Mouse (Mus musculus): ENCODE data around the gene Ube2s. TPM values are rescaled to one million over a fixed set of nuclear protein-coding genes. Genes with fewer than 3 reads are reported as not detected.

Ube2s gene
- polyA plus RNA-seq, 1 experiment from 2014 or later: 327 TPM

DNA sequence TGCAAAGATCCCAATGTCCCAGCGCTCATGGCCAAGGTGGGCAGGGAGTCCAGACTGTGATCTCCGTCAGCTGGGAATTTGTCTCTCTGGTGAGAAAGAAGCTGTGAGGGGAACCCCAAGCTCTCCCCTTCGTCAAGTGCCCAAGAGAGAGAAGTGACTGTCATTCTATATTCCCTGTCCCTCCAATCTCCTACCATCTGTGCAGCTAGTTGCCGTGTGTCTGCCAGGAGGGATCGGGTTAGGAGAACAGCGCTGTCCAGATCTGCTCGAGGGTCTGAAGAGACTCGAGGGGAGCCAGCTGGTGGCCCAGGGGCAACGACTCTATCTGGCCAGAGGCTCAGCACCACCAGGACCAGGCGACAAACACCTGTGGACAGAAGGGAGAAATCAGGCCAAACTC, 36.3 kb downstream of the Ube2s start:
- Histone ChIP-seq H3K4me2 (no peak overlapping the region), H3K9me3 (no peaks in the 10 kb centered on the region), H3K4me3 (no peak overlapping the region), H3K9ac (no peak overlapping the region), H3K27ac (replicated peaks) (no peak overlapping the region), H3K36me3 (no peaks in the 10 kb centered on the region), H3K27me3 (replicated peaks) (peaks cover 79% of the 10 kb centered on the region), H3K4me1 (peaks cover 15% of the 10 kb centered on the region)
- ATAC-seq (ENCODE audit: extremely low read depth, insufficient number of reproducible peaks, low FRiP score, low TSS enrichment): no peak
- whole genome bisulfite sequencing: 39% methylated on average over 10 of the region's 10 CpGs

DNA sequence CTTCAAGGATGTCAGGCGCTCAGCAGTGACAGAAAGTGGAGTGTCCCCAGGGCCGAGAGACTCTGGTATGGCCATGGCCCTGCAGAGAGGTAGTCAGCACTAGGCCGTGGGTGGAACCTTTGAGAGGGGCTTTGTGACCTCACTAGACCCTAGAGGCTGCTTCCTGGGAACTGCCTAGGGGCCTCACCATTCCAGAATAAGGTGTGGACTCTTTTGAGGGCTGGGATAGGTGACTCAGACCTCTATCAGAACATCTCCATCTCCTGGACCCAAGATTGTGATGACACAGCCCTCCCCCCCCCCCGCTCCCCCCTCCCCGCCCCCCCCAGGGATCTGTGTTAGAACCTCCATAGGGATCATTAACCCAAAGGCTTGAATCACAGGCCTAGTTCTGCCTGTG, 41.2 kb downstream of the Ube2s start, which contains the start of gene Fam71e2:
Fam71e2 (minus strand) TSS at position 101 of the 400 bp plus-strand sequence.
- Histone ChIP-seq H3K9ac (no peak within 1 kb of the TSS), H3K36me3 (no peaks in the 10 kb centered on the region), H3K27ac (replicated peaks) (no peak within 1 kb of the TSS), H3K4me2 (no peak within 1 kb of the TSS), H3K4me1 (no peaks in the 10 kb centered on the region), H3K9me3 (no peaks in the 10 kb centered on the region), H3K27me3 (replicated peaks) (peaks cover 29% of the 10 kb centered on the region), H3K4me3 (no peak within 1 kb of the TSS)
- 63% methylated on average over 4 of the region's 5 CpGs for WGBS
- no peak for ATAC-seq (ENCODE audit: extremely low read depth, insufficient number of reproducible peaks, low FRiP score, low TSS enrichment)

DNA sequence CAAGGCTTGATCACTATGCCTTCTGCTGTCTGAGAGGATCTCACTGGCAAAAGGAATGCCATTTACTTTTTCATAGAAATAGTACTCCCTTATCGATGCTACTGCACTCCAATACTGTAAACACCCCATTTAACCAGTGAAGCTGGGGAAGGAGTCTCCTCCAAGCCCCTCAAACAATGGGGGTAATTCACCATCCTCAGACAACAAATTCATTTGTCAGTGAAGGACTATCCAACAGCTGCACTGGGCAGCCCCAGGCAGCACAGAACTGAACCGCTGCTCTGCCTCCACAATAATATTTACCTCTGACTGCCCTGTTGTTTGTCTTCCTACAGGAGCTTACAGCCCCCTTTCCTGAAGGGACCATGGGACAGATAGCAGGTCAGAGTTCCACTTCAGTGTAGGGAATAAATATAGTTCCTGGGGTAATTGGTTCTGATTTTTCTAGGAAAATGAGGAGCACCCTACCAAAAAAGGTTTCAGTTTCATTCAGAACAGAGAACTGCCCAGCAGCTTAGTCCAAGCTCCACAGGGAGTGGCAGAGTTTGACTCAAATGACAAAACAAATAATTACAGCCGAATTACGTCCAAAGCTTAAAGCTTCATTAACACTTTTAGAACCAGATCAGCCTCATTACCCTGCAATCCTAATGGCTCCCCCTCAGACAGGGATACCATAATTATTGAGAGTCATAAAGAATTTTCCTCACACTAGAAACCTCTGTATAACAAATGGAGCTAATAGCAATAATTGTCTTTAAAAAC, 47.3 kb downstream of the Ube2s start:
- Histone ChIP-seq H3K4me1 (no peaks in the 10 kb centered on the region), H3K27ac (replicated peaks) (no peak overlapping the region)

DNA sequence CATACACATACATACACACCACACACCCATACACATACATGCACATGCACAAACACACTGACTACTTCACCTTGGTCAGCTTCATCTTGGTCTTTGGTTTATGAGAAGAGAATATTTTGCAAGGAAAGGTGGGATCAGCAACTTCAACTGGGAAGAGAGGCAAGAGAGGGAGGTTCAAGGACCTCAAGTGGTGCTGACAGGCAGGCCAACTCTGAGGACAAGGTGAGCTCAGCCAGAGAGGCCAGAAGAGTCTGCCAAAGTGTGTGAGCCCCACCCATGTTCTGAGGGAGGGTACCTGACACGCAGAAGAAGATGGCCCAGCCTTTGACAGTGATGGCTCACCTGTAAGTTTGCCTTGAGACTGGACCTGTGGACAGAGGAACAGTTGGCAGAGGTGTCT, 52.7 kb downstream of the Ube2s start:
- H3K4me3 ChIP-seq: no peak overlapping the region
- WGBS: 29% methylated on average over 1 of the region's 1 CpGs
- H3K9ac ChIP-seq: no peak overlapping the region
- 0 out of 2 replicates have a peak, but pooled peaks cover 3% of the 10 kb centered on the region for H3K27me3 ChIP-seq (replicated peaks)
- H3K9me3 ChIP-seq: 0 out of 2 replicates have a peak, but pooled peaks cover 4% of the 10 kb centered on the region
- H3K36me3 ChIP-seq: no peaks in the 10 kb centered on the region
- no peak overlapping the region for H3K27ac ChIP-seq (replicated peaks)
- no peak overlapping the region for H3K4me2 ChIP-seq
- no peak for ATAC-seq (ENCODE audit: extremely low read depth, insufficient number of reproducible peaks, low FRiP score, low TSS enrichment)
- H3K4me1 ChIP-seq: no peaks in the 10 kb centered on the region

More for the DNA sequence above, 47.3 kb downstream of the Ube2s start:
- Histone ChIP-seq H3K36me3 (no peaks in the 10 kb centered on the region), H3K4me2 (no peak overlapping the region), H3K27me3 (replicated peaks) (peaks cover 4% of the 10 kb centered on the region; the same call in 1 of the 2 replicates), H3K9me3 (no peaks in the 10 kb centered on the region), H3K4me3 (no peak overlapping the region), H3K9ac (no peak overlapping the region)
- 33% methylated on average over 4 of the region's 4 CpGs for WGBS
- ATAC-seq (ENCODE audit: extremely low read depth, insufficient number of reproducible peaks, low FRiP score, low TSS enrichment): no peak

DNA sequence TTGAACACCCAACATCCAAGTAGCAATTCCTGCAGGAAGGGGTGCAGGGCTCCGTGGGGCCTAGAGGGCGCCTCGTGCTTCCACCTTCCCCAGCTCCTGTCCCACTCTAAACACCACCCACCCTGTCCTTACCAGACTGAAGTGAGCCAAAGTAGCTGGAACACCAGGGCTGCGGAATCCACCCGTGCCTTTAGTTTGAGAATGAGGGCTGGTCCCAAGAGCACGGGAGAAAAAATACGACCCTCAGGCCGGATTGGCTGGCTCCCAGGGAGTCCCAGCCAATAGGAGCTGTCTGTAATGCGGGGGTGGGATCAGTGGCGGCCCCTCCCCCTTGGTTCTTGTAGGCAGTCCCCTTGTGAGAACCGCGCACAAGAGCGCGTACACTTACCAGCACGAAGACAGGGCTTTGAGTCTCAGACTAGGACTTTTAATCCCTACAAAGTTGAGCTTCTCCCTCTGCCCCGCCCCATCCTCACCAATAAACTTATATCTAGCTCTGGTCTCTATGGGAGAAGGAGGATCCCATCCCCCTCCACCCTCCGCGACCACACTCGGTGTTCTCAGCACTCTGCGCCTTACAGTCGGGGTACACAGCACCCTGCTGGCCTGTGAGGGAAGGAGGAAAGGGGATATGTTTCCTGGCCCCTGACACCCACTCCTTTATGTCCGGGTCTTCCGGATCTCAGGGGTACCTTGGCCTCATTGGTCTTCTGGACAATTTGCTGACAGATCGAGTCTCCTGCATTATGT, 59.4 kb downstream of the Ube2s start, which contains the start of gene Cox6b2:
Cox6b2 (minus strand) TSS at position 274 of the 750 bp plus-strand sequence.
- peak; percentile 89 for ATAC-seq (ENCODE audit: extremely low read depth, insufficient number of reproducible peaks, low FRiP score, low TSS enrichment)
- Histone ChIP-seq H3K27ac (replicated peaks) (peak within 1 kb of the TSS; percentile 41), H3K9ac (peak within 1 kb of the TSS; percentile 75), H3K36me3 (no peaks in the 10 kb centered on the region; the same call in 1 of the 2 replicates), H3K9me3 (0 out of 2 replicates have a peak, but pooled peaks cover 4% of the 10 kb centered on the region), H3K4me2 (peak within 1 kb of the TSS; percentile 74), H3K4me3 (peak within 1 kb of the TSS; percentile 53), H3K27me3 (replicated peaks) (0 out of 2 replicates have a peak, but pooled peaks cover 3% of the 10 kb centered on the region), H3K4me1 (peaks cover 21% of the 10 kb centered on the region)
- 3% methylated on average over 24 of the region's 24 CpGs for WGBS

DNA sequence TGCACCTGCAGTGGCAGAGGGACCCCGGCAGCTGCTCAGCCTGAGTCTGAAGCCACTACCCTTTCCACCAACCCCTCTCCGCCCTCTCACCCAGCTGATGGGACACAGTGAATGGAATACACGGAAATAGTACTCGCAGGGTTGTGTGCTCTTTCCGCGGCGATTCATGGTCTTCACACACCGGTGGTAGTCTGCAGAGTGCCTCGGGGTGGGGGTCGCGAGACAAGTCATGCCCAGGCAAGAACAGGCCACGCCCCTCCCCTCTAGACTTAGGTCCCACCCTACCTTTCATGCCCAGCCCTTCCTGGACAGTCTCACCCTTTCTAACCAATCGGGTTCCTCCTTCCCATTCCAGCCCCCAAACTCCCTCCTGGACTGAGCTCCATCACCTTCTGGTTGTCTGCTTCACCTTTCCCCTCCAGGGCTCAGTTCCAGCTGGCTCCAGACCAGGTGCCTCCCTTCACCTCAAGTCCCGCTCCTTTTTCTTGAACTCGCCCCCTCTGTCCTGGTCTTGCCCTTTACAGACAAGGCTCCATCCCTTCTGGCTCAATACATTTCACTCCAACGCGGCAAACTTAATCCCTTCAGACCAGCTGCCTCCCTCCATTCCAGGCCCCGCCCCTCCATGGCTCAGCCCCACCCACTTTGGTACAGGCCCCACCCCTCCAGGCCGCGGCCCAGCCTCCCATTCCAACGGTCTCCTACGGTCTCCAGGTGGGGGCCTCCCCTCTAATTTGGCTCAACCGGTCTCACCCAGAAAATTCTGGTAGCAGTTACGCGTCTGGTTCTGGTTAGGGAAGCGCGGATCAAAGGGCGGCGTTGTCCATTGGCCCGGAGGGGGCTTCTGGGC, 60.2 kb downstream of the Ube2s start:
- WGBS: 3% methylated on average over 30 of the region's 30 CpGs
- ATAC-seq (ENCODE audit: extremely low read depth, insufficient number of reproducible peaks, low FRiP score, low TSS enrichment): peak; percentile 83
- H3K9me3 ChIP-seq: 0 out of 2 replicates have a peak, but pooled peaks cover 4% of the 10 kb centered on the region
- H3K27me3 ChIP-seq (replicated peaks): no peaks in the 10 kb centered on the region
- peak overlapping the region; percentile 53 for H3K4me3 ChIP-seq
- peak overlapping the region; percentile 74 for H3K4me2 ChIP-seq
- H3K36me3 ChIP-seq: peaks cover 2% of the 10 kb centered on the region; the same call in 1 of the 2 replicates
- peak overlapping the region; percentile 75 for H3K9ac ChIP-seq
- H3K27ac ChIP-seq (replicated peaks): peak overlapping the region; percentile 41
- H3K4me1 ChIP-seq: peaks cover 24% of the 10 kb centered on the region

DNA sequence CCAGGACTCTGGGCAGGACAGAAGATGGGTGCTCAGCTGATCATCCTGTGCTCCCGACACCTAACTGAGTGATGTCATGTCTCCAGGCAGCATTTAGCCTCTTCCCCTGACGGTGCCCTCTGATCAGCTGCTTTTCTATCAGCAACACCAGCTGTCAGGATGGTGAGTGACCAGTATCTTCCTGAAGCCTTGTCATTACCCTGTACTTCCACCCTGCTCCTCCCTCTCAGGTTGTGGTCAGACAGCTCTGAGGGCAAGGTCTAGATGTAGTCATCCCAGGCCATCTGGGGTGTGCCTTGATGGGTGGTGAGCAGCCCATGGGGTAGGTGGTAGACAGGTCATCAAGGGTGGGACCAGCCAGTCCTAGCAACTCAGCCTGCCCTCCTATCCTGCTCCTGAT, 63.2 kb downstream of the Ube2s start:
- Histone ChIP-seq H3K4me2 (no peak overlapping the region), H3K36me3 (peaks cover 30% of the 10 kb centered on the region), H3K4me3 (no peak overlapping the region), H3K9me3 (no peaks in the 10 kb centered on the region), H3K27me3 (replicated peaks) (no peaks in the 10 kb centered on the region), H3K9ac (no peak overlapping the region), H3K4me1 (peaks cover 28% of the 10 kb centered on the region), H3K27ac (replicated peaks) (no peak overlapping the region)
- no peak for ATAC-seq (ENCODE audit: extremely low read depth, insufficient number of reproducible peaks, low FRiP score, low TSS enrichment)
- WGBS: 62% methylated on average over 2 of the region's 2 CpGs

DNA sequence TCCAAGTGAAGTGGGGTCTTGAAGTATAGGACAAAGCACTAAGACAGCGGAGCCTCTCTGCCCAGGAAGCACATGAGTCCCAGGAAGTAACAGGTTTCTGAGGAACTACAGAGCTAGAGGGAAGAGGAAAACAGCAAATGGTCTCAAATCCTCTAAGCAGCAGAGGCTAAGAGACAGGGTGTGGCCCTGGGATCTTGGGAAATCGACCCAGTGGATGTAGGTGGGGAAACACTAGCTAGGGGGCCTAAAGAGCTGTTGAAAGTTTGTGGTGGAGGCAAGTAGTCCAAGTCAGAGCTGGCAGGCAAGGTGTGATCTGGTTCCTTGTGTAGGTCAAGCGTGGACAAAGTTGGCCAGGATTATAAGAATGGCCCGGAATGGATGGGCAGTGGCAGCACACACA, 64.1 kb downstream of the Ube2s start:
- 66% methylated on average over 4 of the region's 4 CpGs for WGBS
- Histone ChIP-seq H3K27ac (replicated peaks) (no peak overlapping the region), H3K27me3 (replicated peaks) (no peaks in the 10 kb centered on the region), H3K4me3 (no peak overlapping the region), H3K4me2 (no peak overlapping the region), H3K9me3 (no peaks in the 10 kb centered on the region), H3K36me3 (peaks cover 38% of the 10 kb centered on the region), H3K9ac (no peak overlapping the region), H3K4me1 (peaks cover 29% of the 10 kb centered on the region)
- ATAC-seq (ENCODE audit: extremely low read depth, insufficient number of reproducible peaks, low FRiP score, low TSS enrichment): no peak

DNA sequence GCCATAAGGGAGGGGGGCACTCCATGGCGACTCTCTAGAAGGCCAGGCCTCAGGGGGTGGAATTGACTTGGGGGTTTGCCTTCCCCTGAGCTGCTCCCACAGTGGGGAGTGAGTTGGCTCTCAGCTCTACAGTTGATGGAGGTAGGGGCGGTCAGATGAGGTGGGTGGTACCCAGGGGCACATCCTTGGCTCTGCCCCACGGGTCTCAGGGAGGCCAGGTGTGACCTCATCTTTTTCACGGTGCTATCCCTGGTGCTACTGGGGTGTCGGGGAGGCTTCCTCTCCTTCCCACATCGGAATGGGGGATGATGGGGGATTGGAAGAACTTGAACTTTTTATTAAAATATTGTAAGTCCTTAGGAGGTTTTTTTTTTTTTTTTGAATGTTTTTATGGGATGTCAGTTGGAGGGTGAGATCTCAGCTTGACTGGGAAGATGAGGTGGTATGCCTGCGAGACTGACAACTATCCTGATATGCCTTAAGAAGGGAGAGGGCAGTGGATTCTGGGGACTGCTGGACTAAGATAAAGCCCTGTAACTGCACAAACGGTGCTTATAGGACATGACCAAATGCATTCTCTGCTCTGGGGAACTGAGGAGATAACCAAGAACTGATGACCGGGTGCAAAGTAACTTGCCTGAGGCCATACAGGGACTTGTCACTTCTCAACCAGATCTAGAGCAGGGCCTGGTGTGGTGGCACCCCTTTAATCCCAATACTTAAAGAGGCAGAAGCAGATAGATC, 65.1 kb downstream of the Ube2s start:
- no peak overlapping the region for H3K4me3 ChIP-seq
- H3K36me3 ChIP-seq: peaks cover 48% of the 10 kb centered on the region
- H3K27me3 ChIP-seq (replicated peaks): no peaks in the 10 kb centered on the region
- no peak overlapping the region for H3K9ac ChIP-seq
- H3K4me2 ChIP-seq: no peak overlapping the region
- ATAC-seq (ENCODE audit: extremely low read depth, insufficient number of reproducible peaks, low FRiP score, low TSS enrichment): no peak
- no peak overlapping the region for H3K27ac ChIP-seq (replicated peaks)
- H3K4me1 ChIP-seq: peaks cover 29% of the 10 kb centered on the region
- 53% methylated on average over 9 of the region's 9 CpGs for WGBS
- no peaks in the 10 kb centered on the region for H3K9me3 ChIP-seq

DNA sequence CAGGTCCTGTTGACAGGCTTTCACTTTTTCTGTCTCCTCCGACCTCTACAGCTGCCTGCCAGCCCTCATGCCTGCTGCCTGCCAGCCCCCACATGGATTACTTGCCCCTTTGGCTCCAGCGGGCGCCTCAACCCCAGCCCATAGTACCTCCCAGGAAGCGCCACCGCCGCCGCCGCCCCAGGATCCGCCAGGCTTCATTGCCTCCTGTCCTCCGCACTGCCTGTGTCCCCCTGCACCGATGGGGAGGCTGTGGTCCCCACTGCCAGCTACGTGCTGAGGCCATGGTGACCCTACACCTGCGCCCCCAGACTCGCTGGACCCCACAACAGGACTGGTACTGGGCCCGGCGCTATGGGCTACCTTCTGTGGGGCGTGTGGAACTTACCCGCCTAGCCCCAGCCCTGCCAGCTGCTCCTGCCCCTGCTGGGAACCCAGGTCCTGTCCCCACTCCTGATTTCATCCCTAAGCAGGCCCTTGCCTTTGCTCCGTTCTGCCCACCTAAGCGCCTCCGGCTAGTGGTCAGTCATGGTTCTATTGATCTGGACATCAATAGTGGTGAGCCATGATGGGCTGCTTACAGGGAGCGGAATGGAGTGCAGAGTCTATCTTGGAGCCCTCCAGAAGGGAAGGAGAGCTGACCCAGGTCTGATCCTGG, 65.9 kb downstream of the Ube2s start:
- Histone ChIP-seq H3K27me3 (replicated peaks) (no peaks in the 10 kb centered on the region), H3K4me3 (no peak overlapping the region), H3K9ac (no peak overlapping the region), H3K27ac (replicated peaks) (no peak overlapping the region), H3K4me1 (peaks cover 29% of the 10 kb centered on the region), H3K36me3 (peaks cover 53% of the 10 kb centered on the region), H3K4me2 (no peak overlapping the region), H3K9me3 (no peaks in the 10 kb centered on the region)
- no peak for ATAC-seq (ENCODE audit: extremely low read depth, insufficient number of reproducible peaks, low FRiP score, low TSS enrichment)
- 82% methylated on average over 22 of the region's 22 CpGs for WGBS
